Mouse (Mus musculus) heart, embryonic 10.5 days (tissue): ENCODE data around the gene Samd5. TPM values are rescaled to one million over a fixed set of nuclear protein-coding genes. Genes with fewer than 3 reads are reported as not detected.

Source experiments
- DNase-seq: peaks from one replicate; pipeline ENCODE4 v3.0.0-alpha.2; 2017; ENCODE audit warnings: low spot score
- H3K27ac ChIP-seq: fragments of 300-500 bp; sonication (generic); 2 replicates; pipeline ENCODE4 v1.5.1; 2016; ENCODE audit warnings: mild to moderate bottlenecking
- H3K27me3 ChIP-seq: fragments of 300-500 bp; sonication (generic); 2 replicates; pipeline ENCODE4 v1.6.1; 2016; ENCODE audit warnings: mild to moderate bottlenecking; ENCODE audit not compliant: poor library complexity, insufficient read depth, severe bottlenecking
- H3K36me3 ChIP-seq: fragments of 300-500 bp; sonication (generic); 2 replicates; pipeline ENCODE4 v1.6.1; 2016; ENCODE audit warnings: mild to moderate bottlenecking, moderate library complexity
- H3K4me1 ChIP-seq: fragments of 300-500 bp; sonication (generic); 2 replicates; pipeline ENCODE4 v1.6.1; 2016; ENCODE audit warnings: mild to moderate bottlenecking
- H3K4me3 ChIP-seq: fragments of 300-500 bp; sonication (generic); 2 replicates; pipeline ENCODE4 v1.5.1; 2016; ENCODE audit warnings: mild to moderate bottlenecking, moderate library complexity
- H3K9me3 ChIP-seq: fragments of 300-500 bp; sonication (generic); 2 replicates; pipeline ENCODE4 v1.6.1; 2016; ENCODE audit warnings: mild to moderate bottlenecking, moderate library complexity
- WGBS: fragments of 180-500 bp; shearing (Covaris S2); methylation state at CpG from one replicate; pipeline ENCODE4 v1.1.7; 2016; 5-methylcytosine and 5-hydroxymethylcytosine counted together
- polyA plus RNA-seq: library from polyadenylated mRNA; unstranded; fragments of >200 nt; fragmentation: Nextera tagmentation; extraction: Ambion mirVana; gene quantifications from 2 replicates; pipeline ENCODE4 v1.2.1, GENCODE M21; 2016

Gene Samd5
- polyA plus RNA-seq, 1 experiment from 2014 or later, result 3.7 TPM

GRCm38 (mm10) chr10:9594666-9595065 is 80.3 kb downstream of the Samd5 start:
- H3K4me1 ChIP-seq, result no peaks in the 10 kb centered on the region
- no peaks in the 10 kb centered on the region for H3K36me3 ChIP-seq
- WGBS, result 81% methylated on average over 4 of the region's 4 CpGs
- H3K4me3 ChIP-seq, result no peak overlapping the region
- H3K9me3 ChIP-seq, result no peaks in the 10 kb centered on the region
- H3K27ac ChIP-seq, result no peak overlapping the region
- no peak for DNase-seq
- H3K27me3 ChIP-seq, result no peaks in the 10 kb centered on the region

- WGBS, result 96% methylated on average over 2 of the region's 2 CpGs
- no peaks in the 10 kb centered on the region for H3K4me1 ChIP-seq
Measured at GRCm38 (mm10) chr10:9590606-9591005, 84.4 kb downstream of the Samd5 start.

GRCm38 (mm10) chr10:9586328-9586727 is 88.7 kb downstream of the Samd5 start:
- H3K36me3 ChIP-seq, result no peaks in the 10 kb centered on the region
- WGBS, result 80% methylated on average over 5 of the region's 5 CpGs
- no peaks in the 10 kb centered on the region for H3K4me1 ChIP-seq
- H3K27ac ChIP-seq, result no peak overlapping the region
- DNase-seq, result no peak
- no peak overlapping the region for H3K4me3 ChIP-seq
- H3K27me3 ChIP-seq, result no peaks in the 10 kb centered on the region
- H3K9me3 ChIP-seq, result no peaks in the 10 kb centered on the region

More at GRCm38 (mm10) chr10:9590606-9591005, 84.4 kb downstream of the Samd5 start:
- H3K4me3 ChIP-seq, result no peak overlapping the region
- H3K36me3 ChIP-seq, result no peaks in the 10 kb centered on the region
- no peaks in the 10 kb centered on the region for H3K9me3 ChIP-seq
- H3K27me3 ChIP-seq, result no peaks in the 10 kb centered on the region
- H3K27ac ChIP-seq, result no peak overlapping the region
- no peak for DNase-seq

- Histone ChIP-seq H3K36me3 (no peaks in the 10 kb centered on the region), H3K4me1 (peaks cover 7% of the 10 kb centered on the region; the same call in 1 of the 2 replicates), H3K4me3 (no peak overlapping the region), H3K9me3 (no peaks in the 10 kb centered on the region), H3K27me3 (no peaks in the 10 kb centered on the region), H3K27ac (no peak overlapping the region)
- no peak for DNase-seq
- WGBS, result 87% methylated on average over 5 of the region's 5 CpGs
Measured at GRCm38 (mm10) chr10:9579374-9579773, 95.6 kb downstream of the Samd5 start.

- no peaks in the 10 kb centered on the region for H3K36me3 ChIP-seq
- WGBS, result 28% methylated on average over 4 of the region's 4 CpGs
- peak; percentile 83 for DNase-seq
- no peak overlapping the region for H3K4me3 ChIP-seq
- peaks cover 7% of the 10 kb centered on the region; the same call in 1 of the 2 replicates for H3K4me1 ChIP-seq
- H3K9me3 ChIP-seq, result no peaks in the 10 kb centered on the region
- H3K27me3 ChIP-seq, result no peaks in the 10 kb centered on the region
- no peak overlapping the region for H3K27ac ChIP-seq
Measured at GRCm38 (mm10) chr10:9575605-9576004, 99.4 kb downstream of the Samd5 start.

- H3K27me3 ChIP-seq, result no peaks in the 10 kb centered on the region
- WGBS, result 58% methylated on average over 4 of the region's 4 CpGs
- H3K4me3 ChIP-seq, result no peak overlapping the region
- no peak for DNase-seq
- peaks cover 7% of the 10 kb centered on the region; the same call in 1 of the 2 replicates for H3K4me1 ChIP-seq
- no peak overlapping the region for H3K27ac ChIP-seq
- no peaks in the 10 kb centered on the region for H3K9me3 ChIP-seq
- H3K36me3 ChIP-seq, result no peaks in the 10 kb centered on the region
Measured at GRCm38 (mm10) chr10:9574135-9574534, 100.9 kb downstream of the Samd5 start.

Other genes starting within 250 kb of the Samd5 start
- 3.2 and 4.9 TPM in 2 replicates for gene Stxbp5, start 225.9 kb upstream of the Samd5 start, polyA plus RNA-seq